Mouse (Mus musculus): ENCODE data around the gene Slc7a5.

GRCm38 (mm10) chr8:121899180-121900044, 8.1 kb downstream of the Slc7a5 start:
- TF ChIP-seq CTCF (IDR thresholded peaks at IDR 0.05; ENCODE audit: borderline replicate concordance, extremely low read depth, insufficient read depth, insufficient read length) (no peak), POLR2A (IDR thresholded peaks at IDR 0.05; ENCODE audit: borderline replicate concordance, extremely low read depth, insufficient read depth, insufficient read length, poor library complexity, severe bottlenecking) (no peak)
